Mouse (Mus musculus) megakaryocyte-erythroid progenitor cell, adult 5 weeks (primary cell): ENCODE results near the gene Gm12886. TPM values are rescaled to one million over a fixed set of nuclear protein-coding genes. Genes with fewer than 3 reads are reported as not detected.

Experiments used
- polyA plus RNA-seq: library from polyadenylated mRNA; stranded (reverse); fragments of >175 nt; gene quantifications from 2 replicates; pipeline ENCODE4 v1.2.3, GENCODE M21; 2012

The Gm12886 gene
- polyA plus RNA-seq = not detected in 2 replicates

DNA sequence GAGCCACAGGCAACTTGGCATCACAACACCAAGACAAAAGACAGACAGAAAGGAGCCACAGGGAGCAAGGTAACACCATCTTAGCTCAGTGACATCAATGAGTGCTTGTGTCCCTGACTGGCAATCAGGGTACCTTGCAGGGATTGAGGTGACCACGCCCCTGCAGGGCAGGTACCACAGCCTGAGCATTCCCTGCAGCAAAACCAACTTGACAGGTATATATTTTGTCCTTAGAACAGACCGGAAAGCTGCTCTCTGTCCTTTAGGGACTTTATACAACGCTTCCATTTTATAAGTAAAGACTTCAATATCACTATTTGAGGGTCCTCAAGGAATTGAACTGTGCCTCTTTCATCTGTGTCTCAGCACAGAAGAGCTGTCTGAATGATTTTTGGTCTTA lies at the start of gene Gm12886:
Gene Gm12886 (minus strand): TSS at position 101 of the 400 bp plus-strand sequence.

Other genes with a start within 250 kb of the Gm12886 start
- 1.8 and 3.2 TPM in 2 replicates for gene Rlf, start 208.0 kb downstream of the Gm12886 start, polyA plus RNA-seq
- gene Gm12888, start 98.2 kb downstream of the Gm12886 start, polyA plus RNA-seq = not detected in 2 replicates
- not detected in 2 replicates for gene Gm12887, start 199.0 kb upstream of the Gm12886 start, polyA plus RNA-seq